Mouse (Mus musculus) cerebellum, adult 18-20 months (tissue): ENCODE data around the gene Pja2.
A peak's percentile ranks its signal among the peaks of the same experiment; 100 is the strongest.
"Not testable (repeated sequence)": the region's sequence is repeated elsewhere in the genome, so short reads cannot be mapped to it uniquely, and the experiment has no call there.

ENCODE experiments used
- DNase-seq, 2 experiments: peaks; one replicate each; pipeline ENCODE4 v3.0.0; 2021

Pja2 gene

GRCm38 (mm10) chr17:64331898-64332769 lies at the start of gene Pja2:
TSS of gene Pja2 (minus strand) at chr17:64331916.
- peak; percentile 99 to 100 for DNase-seq

- DNase-seq, result peak; percentile 73 to 80
These were observed 43.6 kb upstream of the Pja2 start for GRCm38 (mm10) chr17:64375327-64375726.

- peak; percentile 38 to 46 for DNase-seq
These were observed 32.0 kb upstream of the Pja2 start for GRCm38 (mm10) chr17:64363694-64364093.

GRCm38 (mm10) chr17:64362570-64362969 lies 30.9 kb upstream of the Pja2 start:
- peak in 1 of 2 experiments; percentile 6 for DNase-seq

- DNase-seq, result peak; percentile 24 to 31
These were observed 30.3 kb upstream of the Pja2 start for GRCm38 (mm10) chr17:64361911-64362425.

GRCm38 (mm10) chr17:64353940-64354339 lies 22.2 kb upstream of the Pja2 start:
- no peak for DNase-seq

- no peak for DNase-seq
These were observed 14.4 kb upstream of the Pja2 start for GRCm38 (mm10) chr17:64346135-64346534.

GRCm38 (mm10) chr17:64344576-64345172 lies 13.0 kb upstream of the Pja2 start:
- no peak for DNase-seq

GRCm38 (mm10) chr17:64341698-64342097 lies 10.0 kb upstream of the Pja2 start:
- no peak for DNase-seq

GRCm38 (mm10) chr17:64339752-64340151 lies 8.0 kb upstream of the Pja2 start:
- no peak for DNase-seq

GRCm38 (mm10) chr17:64337220-64337619 lies 5.5 kb upstream of the Pja2 start:
- peak; percentile 37 to 55 for DNase-seq

- no peak for DNase-seq
These were observed 2.2 kb upstream of the Pja2 start for GRCm38 (mm10) chr17:64333956-64334355.

GRCm38 (mm10) chr17:64332770-64333096 lies 1.0 kb upstream of the Pja2 start:
- DNase-seq, result no peak

- no peak for DNase-seq
These were observed 322 bp downstream of the Pja2 start for GRCm38 (mm10) chr17:64331291-64331897.

GRCm38 (mm10) chr17:64330885-64331284 lies 831 bp downstream of the Pja2 start:
- DNase-seq, result no peak

- DNase-seq, result no peak
These were observed 7.2 kb downstream of the Pja2 start for GRCm38 (mm10) chr17:64324556-64324955.

GRCm38 (mm10) chr17:64315428-64315827 lies 16.3 kb downstream of the Pja2 start:
- DNase-seq, result no peak

- not testable (repeated sequence) for DNase-seq
These were observed 17.2 kb downstream of the Pja2 start for GRCm38 (mm10) chr17:64314523-64314922.

GRCm38 (mm10) chr17:64297628-64298027 lies 34.1 kb downstream of the Pja2 start:
- peak in 1 of 2 experiments; percentile 3 for DNase-seq

GRCm38 (mm10) chr17:64292740-64293139 lies 39.0 kb downstream of the Pja2 start:
- DNase-seq, result peak in 1 of 2 experiments; percentile 9

GRCm38 (mm10) chr17:64289684-64290083 lies 42.0 kb downstream of the Pja2 start:
- peak; percentile 42 to 52 for DNase-seq

- DNase-seq, result peak; percentile 60 to 74
These were observed 43.7 kb downstream of the Pja2 start for GRCm38 (mm10) chr17:64288000-64288399.

GRCm38 (mm10) chr17:64286836-64287235 lies 44.9 kb downstream of the Pja2 start:
- DNase-seq, result no peak

GRCm38 (mm10) chr17:64281368-64281767 lies 50.3 kb downstream of the Pja2 start:
- not testable (repeated sequence) for DNase-seq
